Mouse (Mus musculus) lung, embryonic 16.5 days (tissue): Measurements from ENCODE around the gene Tdp2. TPM values are rescaled to one million over a fixed set of nuclear protein-coding genes. Genes with fewer than 3 reads are reported as not detected.
A peak's percentile ranks its signal among the peaks of the same experiment; 100 is the strongest.

ENCODE experiments used
- ATAC-seq: fragments of 200-750 bp; cut with Nextera tagmentation; 2 replicates; pipeline ENCODE4 v1.8.0; 2017; ENCODE audit warnings: low read depth, mild to moderate bottlenecking, moderate library complexity
- H3K27ac ChIP-seq: fragments of 300-500 bp; sonication (generic); 2 replicates; pipeline ENCODE4 v1.5.1; 2014; ENCODE audit warnings: mild to moderate bottlenecking, control low read depth, low read length
- H3K27me3 ChIP-seq: fragments of 300-500 bp; sonication (generic); 2 replicates; pipeline ENCODE4 v1.6.1; 2014; ENCODE audit warnings: low read depth, low read length, mixed read lengths; ENCODE audit not compliant: control insufficient read depth, insufficient read depth
- H3K36me3 ChIP-seq: fragments of 300-500 bp; sonication (generic); 2 replicates; pipeline ENCODE4 v1.6.1; 2014; ENCODE audit warnings: low read length; ENCODE audit not compliant: control insufficient read depth, insufficient read depth
- H3K4me1 ChIP-seq: fragments of 300-500 bp; sonication (generic); replicated peaks from 2 replicates; pipeline ENCODE4 v1.6.1; 2014; ENCODE audit warnings: low read length, mixed read lengths; ENCODE audit not compliant: control insufficient read depth, insufficient read depth
- H3K4me2 ChIP-seq: fragments of 300-500 bp; sonication (generic); 2 replicates; pipeline ENCODE4 v1.6.1; 2014; ENCODE audit warnings: low read depth, low read length, control low read depth
- H3K4me3 ChIP-seq: fragments of 300-500 bp; sonication (generic); 2 replicates; pipeline ENCODE4 v1.5.1; 2014; ENCODE audit warnings: mild to moderate bottlenecking, low read length, control low read depth
- H3K9ac ChIP-seq: fragments of 300-500 bp; sonication (generic); 2 replicates; pipeline ENCODE4 v1.6.1; 2014; ENCODE audit warnings: low read length, control low read depth
- H3K9me3 ChIP-seq: fragments of 300-500 bp; sonication (generic); 2 replicates; pipeline ENCODE4 v1.6.1; 2016; ENCODE audit warnings: low read length; ENCODE audit not compliant: control insufficient read depth
- WGBS: fragments of 180-500 bp; shearing (Covaris S2); extraction: QIAGEN DNeasy Blood & Tissue Kit; methylation state at CpG from one replicate; pipeline ENCODE4 v1.1.7; 2014; 5-methylcytosine and 5-hydroxymethylcytosine counted together
- polyA plus RNA-seq: library from polyadenylated mRNA; unstranded; fragments of >200 nt; fragmentation: Nextera tagmentation; extraction: Ambion mirVana; gene quantifications from 2 replicates; pipeline ENCODE4 v1.2.1, GENCODE M21; 2015

Tdp2 gene
- polyA plus RNA-seq, 1 experiment from 2014 or later = 52.7 TPM

GRCm38 (mm10) chr13:24799925-24800673, 31.4 kb upstream of the Tdp2 start:
- peak; percentile 23 for ATAC-seq
- peak overlapping the region; percentile 93 for H3K4me3 ChIP-seq
- under 1% methylated on average over 31 of the region's 31 CpGs for WGBS
- peaks cover 3% of the 10 kb centered on the region; the same call in 1 of the 2 replicates for H3K36me3 ChIP-seq
- H3K9me3 ChIP-seq = no peaks in the 10 kb centered on the region
- H3K27me3 ChIP-seq = no peaks in the 10 kb centered on the region
- peak overlapping the region; percentile 77 for H3K9ac ChIP-seq
- peak overlapping the region; percentile 89 for H3K4me2 ChIP-seq
- H3K27ac ChIP-seq = peak overlapping the region; percentile 91
- peaks cover 6% of the 10 kb centered on the region for H3K4me1 ChIP-seq

GRCm38 (mm10) chr13:24800674-24801307, 30.7 kb upstream of the Tdp2 start:
- ATAC-seq = peak; percentile 98
- under 1% methylated on average over 42 of the region's 42 CpGs for WGBS
- peak overlapping the region; percentile 93 for H3K4me3 ChIP-seq

GRCm38 (mm10) chr13:24801308-24801921, 30.1 kb upstream of the Tdp2 start, which contains the start of gene BC005537:
BC005537 (plus strand) TSS chr13:24801657.
- no peaks in the 10 kb centered on the region for H3K9me3 ChIP-seq
- H3K27me3 ChIP-seq = no peaks in the 10 kb centered on the region
- H3K4me2 ChIP-seq = peak within 1 kb of the TSS; percentile 89
- peak within 1 kb of the TSS; percentile 100 for H3K27ac ChIP-seq
- peak within 1 kb of the TSS; percentile 99 for H3K9ac ChIP-seq
- peak; percentile 57 for ATAC-seq
- H3K4me1 ChIP-seq = peaks cover 6% of the 10 kb centered on the region
- peak within 1 kb of the TSS; percentile 93 for H3K4me3 ChIP-seq
- peaks cover 7% of the 10 kb centered on the region for H3K36me3 ChIP-seq
- WGBS = under 1% methylated on average over 46 of the region's 74 CpGs

More at GRCm38 (mm10) chr13:24800674-24801307, 30.7 kb upstream of the Tdp2 start:
- peaks cover 6% of the 10 kb centered on the region for H3K4me1 ChIP-seq
- H3K4me2 ChIP-seq = peak overlapping the region; percentile 89
- peak overlapping the region; percentile 99 for H3K9ac ChIP-seq
- H3K9me3 ChIP-seq = no peaks in the 10 kb centered on the region
- H3K27me3 ChIP-seq = no peaks in the 10 kb centered on the region
- peak overlapping the region; percentile 100 for H3K27ac ChIP-seq
- peaks cover 7% of the 10 kb centered on the region for H3K36me3 ChIP-seq

- no peaks in the 10 kb centered on the region for H3K27me3 ChIP-seq
- H3K36me3 ChIP-seq = peaks cover 10% of the 10 kb centered on the region
- peak overlapping the region; percentile 69 for H3K4me2 ChIP-seq
- WGBS = under 1% methylated on average over 26 of the region's 26 CpGs
- ATAC-seq = no peak
- no peaks in the 10 kb centered on the region for H3K9me3 ChIP-seq
- H3K9ac ChIP-seq = peak overlapping the region; percentile 99
- H3K4me3 ChIP-seq = peak overlapping the region; percentile 93
- peaks cover 6% of the 10 kb centered on the region for H3K4me1 ChIP-seq
- H3K27ac ChIP-seq = peak overlapping the region; percentile 100
Observed at GRCm38 (mm10) chr13:24802131-24802691, 29.3 kb upstream of the Tdp2 start.

GRCm38 (mm10) chr13:24803196-24803595, 28.3 kb upstream of the Tdp2 start:
- WGBS = 7% methylated on average over 2 of the region's 2 CpGs

GRCm38 (mm10) chr13:24806079-24806478, 25.4 kb upstream of the Tdp2 start:
- ATAC-seq = no peak
- Histone ChIP-seq H3K36me3 (peaks cover 41% of the 10 kb centered on the region), H3K4me3 (no peak overlapping the region), H3K27ac (no peak overlapping the region), H3K4me2 (no peak overlapping the region), H3K9ac (no peak overlapping the region), H3K9me3 (no peaks in the 10 kb centered on the region), H3K4me1 (peaks cover 6% of the 10 kb centered on the region), H3K27me3 (no peaks in the 10 kb centered on the region)

More at GRCm38 (mm10) chr13:24803196-24803595, 28.3 kb upstream of the Tdp2 start:
- no peaks in the 10 kb centered on the region for H3K9me3 ChIP-seq
- H3K36me3 ChIP-seq = peaks cover 18% of the 10 kb centered on the region
- H3K4me2 ChIP-seq = peak overlapping the region; percentile 69
- H3K4me1 ChIP-seq = peaks cover 6% of the 10 kb centered on the region
- H3K27ac ChIP-seq = no peak overlapping the region
- peak overlapping the region; percentile 44; the same call in 1 of the 2 replicates for H3K9ac ChIP-seq
- H3K4me3 ChIP-seq = peak overlapping the region; percentile 93
- no peak for ATAC-seq
- H3K27me3 ChIP-seq = no peaks in the 10 kb centered on the region

- Histone ChIP-seq H3K4me2 (no peak overlapping the region), H3K9ac (no peak overlapping the region), H3K27me3 (no peaks in the 10 kb centered on the region), H3K4me1 (no peaks in the 10 kb centered on the region), H3K36me3 (peaks cover 42% of the 10 kb centered on the region), H3K27ac (no peak overlapping the region), H3K9me3 (no peaks in the 10 kb centered on the region), H3K4me3 (no peak overlapping the region)
- ATAC-seq = no peak
- 93% methylated on average over 2 of the region's 2 CpGs for WGBS
Observed at GRCm38 (mm10) chr13:24812521-24812920, 19.0 kb upstream of the Tdp2 start.

- no peaks in the 10 kb centered on the region for H3K9me3 ChIP-seq
- H3K27ac ChIP-seq = no peak overlapping the region
- H3K36me3 ChIP-seq = peaks cover 31% of the 10 kb centered on the region
- no peak overlapping the region for H3K4me2 ChIP-seq
- H3K27me3 ChIP-seq = no peaks in the 10 kb centered on the region
- WGBS = 85% methylated on average over 1 of the region's 1 CpGs
- no peaks in the 10 kb centered on the region for H3K4me1 ChIP-seq
- H3K9ac ChIP-seq = no peak overlapping the region
- no peak for ATAC-seq
- H3K4me3 ChIP-seq = no peak overlapping the region
Observed at GRCm38 (mm10) chr13:24814616-24815015, 16.9 kb upstream of the Tdp2 start.
